Mouse (Mus musculus) urinary bladder, postnatal 36 days (tissue): ENCODE results near the gene Rbsn.

Experiments
- DNase-seq, 2 experiments: peaks; one replicate each; pipeline ENCODE4 v3.0.0; 2022; ENCODE audit warnings: low spot score in 2 of 2, mixed read lengths in 1 of 2

Gene Rbsn

GRCm38 (mm10) chr6:92214773-92215449 lies at the start of gene Rbsn:
TSS of gene Rbsn (minus strand) at chr6:92214925.
- peak; percentile 86 to 91 for DNase-seq

GRCm38 (mm10) chr6:92261162-92261843 lies 46.6 kb upstream of the Rbsn start:
- no peak for DNase-seq

GRCm38 (mm10) chr6:92255346-92255745 lies 40.6 kb upstream of the Rbsn start:
- DNase-seq: no peak

GRCm38 (mm10) chr6:92253253-92253870 lies 38.6 kb upstream of the Rbsn start:
- DNase-seq: no peak

- DNase-seq: no peak
These were observed 32.6 kb upstream of the Rbsn start for GRCm38 (mm10) chr6:92247215-92247919.

- DNase-seq: no peak
These were observed 31.6 kb upstream of the Rbsn start for GRCm38 (mm10) chr6:92246335-92246734.

- no peak for DNase-seq
These were observed 29.9 kb upstream of the Rbsn start, which contains the start of gene Trh for GRCm38 (mm10) chr6:92244591-92244990. TSS of gene Trh (minus strand) at chr6:92244650.

GRCm38 (mm10) chr6:92241178-92241906 lies 26.6 kb upstream of the Rbsn start:
- DNase-seq: peak in 1 of 2 experiments; percentile 34

- DNase-seq: no peak
These were observed 20.3 kb upstream of the Rbsn start for GRCm38 (mm10) chr6:92235036-92235435.

GRCm38 (mm10) chr6:92231762-92232161 lies 17.0 kb upstream of the Rbsn start:
- DNase-seq: no peak

- DNase-seq: no peak
These were observed 16.6 kb upstream of the Rbsn start for GRCm38 (mm10) chr6:92231356-92231755.

- no peak for DNase-seq
These were observed 14.9 kb upstream of the Rbsn start for GRCm38 (mm10) chr6:92229586-92229985.

- DNase-seq: no peak
These were observed 14.4 kb upstream of the Rbsn start for GRCm38 (mm10) chr6:92229103-92229502.

GRCm38 (mm10) chr6:92224981-92225380 lies 10.3 kb upstream of the Rbsn start:
- DNase-seq: no peak

GRCm38 (mm10) chr6:92222021-92222420 lies 7.3 kb upstream of the Rbsn start:
- DNase-seq: no peak

GRCm38 (mm10) chr6:92221604-92222003 lies 6.9 kb upstream of the Rbsn start:
- DNase-seq: no peak

- peak; percentile 7 to 9 for DNase-seq
These were observed 4.7 kb upstream of the Rbsn start for GRCm38 (mm10) chr6:92219445-92219844.

- no peak for DNase-seq
These were observed 511 bp downstream of the Rbsn start for GRCm38 (mm10) chr6:92214055-92214772.

- DNase-seq: no peak
These were observed 15.3 kb downstream of the Rbsn start for GRCm38 (mm10) chr6:92199414-92199813.

- no peak for DNase-seq
These were observed 30.5 kb downstream of the Rbsn start for GRCm38 (mm10) chr6:92184178-92184577.

- peak; percentile 60 to 69 for DNase-seq
These were observed 31.0 kb downstream of the Rbsn start, which contains the start of gene Mrps25 for GRCm38 (mm10) chr6:92183621-92184131. TSS of gene Mrps25 (minus strand) at chr6:92184033.
